Mouse (Mus musculus) spleen, postnatal 14 days (tissue): Measurements from ENCODE around the gene C130074G19Rik.

Experiments used
- DNase-seq, 2 experiments: peaks; one replicate each; pipeline ENCODE4 v3.0.0; 2021 to 2022; ENCODE audit warnings: low spot score in 2 of 2

C130074G19Rik gene

DNA sequence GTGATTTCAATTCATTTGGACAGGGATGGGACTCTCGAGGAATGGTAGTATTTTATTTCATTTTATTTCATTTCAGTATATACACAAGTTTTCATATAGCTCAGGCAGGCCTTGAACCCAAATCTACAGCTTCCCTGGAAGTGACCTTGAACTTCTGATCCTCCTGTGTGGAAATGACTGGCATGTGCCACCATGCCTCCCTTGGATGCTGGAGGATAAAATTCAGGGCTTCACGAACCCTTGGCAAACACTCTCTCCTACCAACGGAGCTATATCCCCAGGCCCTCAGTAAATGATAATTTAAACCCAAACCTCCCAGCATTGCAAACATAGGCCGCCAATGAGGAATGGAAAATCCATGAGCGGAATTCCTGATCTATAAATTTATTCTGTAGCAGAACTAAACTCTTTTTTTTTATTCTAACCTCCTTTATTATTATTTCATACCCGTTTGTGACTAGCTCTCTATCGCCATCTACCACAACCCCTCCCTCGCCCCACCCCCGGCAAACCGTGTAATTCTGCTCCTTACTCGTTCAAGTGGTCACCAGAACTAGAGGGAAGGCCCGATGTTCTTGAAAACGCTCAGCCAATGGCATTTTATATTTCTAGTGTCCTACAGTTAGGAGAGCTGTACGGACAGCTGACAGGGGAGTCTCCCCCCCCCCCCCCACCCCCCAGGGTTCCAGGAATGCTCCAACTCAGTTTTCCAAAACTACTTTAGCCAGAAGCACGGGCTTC is 38.5 kb downstream of the C130074G19Rik start:
- DNase-seq: peak in 1 of 2 experiments; percentile 22

DNA sequence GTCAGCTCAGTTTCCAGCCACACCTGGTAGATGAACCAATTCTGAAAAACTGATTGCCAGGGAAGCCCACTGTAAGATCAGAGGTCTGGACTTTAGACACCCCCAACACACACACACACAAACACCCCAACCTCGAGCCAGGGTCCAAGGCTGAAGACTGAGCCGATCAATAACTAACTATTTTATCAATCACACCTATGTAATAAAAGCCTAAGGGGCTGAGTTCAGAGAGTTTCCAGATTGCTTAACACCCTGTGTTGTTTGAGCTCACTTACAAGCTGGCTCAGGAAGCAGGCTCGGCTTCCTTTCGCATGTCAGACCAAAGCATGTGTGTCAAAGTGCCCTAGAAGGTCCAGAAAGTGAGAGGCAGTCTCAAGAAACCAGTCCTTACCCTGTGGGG is 45.4 kb downstream of the C130074G19Rik start:
- no peak for DNase-seq

DNA sequence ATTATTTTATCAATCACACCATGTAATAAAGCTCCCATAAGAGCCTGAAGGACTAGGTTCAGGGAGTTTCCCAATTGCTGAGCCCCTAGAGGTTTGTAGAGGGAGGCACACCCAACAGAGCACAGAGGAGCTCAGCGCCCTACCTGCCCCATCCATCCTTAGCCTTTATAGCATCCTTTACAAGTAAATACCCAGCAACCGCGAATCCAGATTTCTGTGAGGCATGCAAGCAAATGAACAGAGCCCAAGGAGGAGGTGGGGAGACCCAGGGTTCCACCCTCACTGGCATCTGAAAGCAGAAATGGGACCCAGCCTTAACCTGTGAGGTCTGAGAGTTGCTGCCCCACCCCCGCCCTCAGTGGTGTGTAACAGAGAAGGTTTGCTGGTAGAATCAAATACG is 46.7 kb downstream of the C130074G19Rik start:
- DNase-seq: no peak

DNA sequence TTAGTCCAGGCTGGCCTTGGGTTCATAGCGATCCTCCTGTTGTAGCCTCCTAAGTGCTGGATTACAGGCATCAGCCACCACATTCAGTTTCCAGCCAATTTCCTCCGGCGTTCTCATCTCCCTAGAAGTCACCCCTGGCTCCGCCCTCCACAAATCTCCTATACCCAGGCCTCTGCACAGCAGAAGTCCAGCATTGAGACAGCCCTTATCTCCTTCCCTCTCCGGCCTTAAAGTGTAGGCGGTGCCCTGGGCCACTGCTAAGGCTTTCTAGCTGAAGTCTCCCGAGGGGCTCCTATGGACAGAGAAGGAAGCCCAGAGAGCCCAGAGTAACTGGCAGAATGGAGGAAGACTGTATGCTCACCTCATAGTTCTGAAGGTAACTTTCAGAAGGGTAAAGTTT is 49.5 kb downstream of the C130074G19Rik start:
- no peak for DNase-seq

DNA sequence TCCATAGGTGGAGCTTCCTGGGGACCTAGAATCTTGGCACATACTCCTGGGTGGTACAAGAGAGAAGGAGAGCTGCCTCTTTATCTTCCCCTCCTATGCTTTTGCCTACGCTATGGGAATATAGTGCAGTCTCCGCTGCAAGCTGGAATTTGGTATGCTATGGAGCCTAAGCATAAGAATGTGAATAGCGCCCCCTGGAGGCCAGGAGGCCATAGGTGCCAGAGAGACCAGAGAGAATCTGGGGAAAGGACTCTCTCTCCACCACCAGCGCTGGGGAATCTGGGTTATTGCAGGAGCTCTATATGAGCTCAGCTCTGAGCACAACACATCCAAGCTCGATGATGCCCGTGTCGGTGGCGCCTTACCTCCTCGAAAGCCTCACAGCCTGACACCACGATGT is 50.8 kb downstream of the C130074G19Rik start:
- DNase-seq: no peak

DNA sequence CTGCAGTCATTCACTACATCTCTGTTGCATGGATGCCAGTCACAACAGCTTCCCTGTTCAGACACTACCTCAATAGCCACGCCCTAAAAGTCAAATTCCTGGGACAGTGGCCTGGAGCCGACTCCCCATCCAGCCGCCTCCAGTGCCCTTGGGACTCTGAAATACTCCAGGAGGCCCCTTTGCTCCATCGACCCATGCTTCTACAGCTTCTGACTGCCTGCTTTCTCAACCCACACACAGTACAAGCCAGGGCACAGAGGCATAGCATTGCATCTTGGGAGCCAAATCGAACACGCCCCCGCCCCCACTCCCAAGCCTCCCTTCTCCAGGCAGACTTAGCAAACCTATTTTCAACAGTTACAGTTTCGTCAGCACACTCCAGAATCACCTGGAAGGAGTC is 53.1 kb downstream of the C130074G19Rik start:
- no peak for DNase-seq

DNA sequence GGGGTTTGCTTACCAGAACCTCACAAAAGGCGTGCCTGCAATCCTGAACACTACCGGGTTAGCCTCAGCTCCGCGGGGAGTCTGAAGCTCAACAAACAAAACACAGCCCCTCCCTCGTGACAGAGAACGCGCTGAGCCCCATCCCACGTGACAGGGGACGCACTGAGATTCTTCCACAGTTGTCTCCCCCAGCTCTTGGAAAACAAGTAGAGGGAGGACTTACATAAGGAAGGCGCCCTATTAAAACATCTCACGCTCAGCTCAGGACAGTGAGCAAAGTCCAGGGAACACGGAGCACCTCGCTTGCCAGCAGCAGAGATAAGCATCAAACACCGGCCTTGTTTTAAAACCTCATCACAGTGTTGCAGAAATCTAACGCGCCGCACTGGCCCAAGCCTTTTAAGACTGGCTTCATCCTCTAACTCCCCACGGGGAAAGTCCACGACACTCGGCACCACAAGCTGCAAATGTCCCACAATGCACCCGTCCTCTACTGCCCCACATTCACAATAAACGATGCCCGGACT is 55.8 kb downstream of the C130074G19Rik start:
- no peak for DNase-seq

DNA sequence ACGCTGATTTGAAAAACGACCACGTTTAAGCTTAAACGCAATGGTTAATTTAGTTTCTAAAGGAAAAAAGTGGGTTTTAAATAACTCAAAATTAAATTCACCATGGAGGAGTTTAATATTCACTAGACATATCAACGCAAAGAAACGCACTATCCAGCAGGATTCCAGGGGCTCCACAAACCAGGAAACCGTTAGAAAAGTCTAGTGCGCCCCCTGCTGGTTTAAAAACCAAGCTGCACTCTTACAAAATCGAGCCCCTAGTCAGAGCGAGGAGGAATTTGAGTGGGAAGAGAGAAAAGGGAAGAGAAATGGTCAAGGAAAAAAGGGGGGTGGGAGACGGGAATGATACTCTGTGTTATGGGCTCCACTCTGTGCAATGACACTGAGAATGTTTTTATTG is 57.9 kb downstream of the C130074G19Rik start:
- DNase-seq: peak in 1 of 2 experiments; percentile 25

DNA sequence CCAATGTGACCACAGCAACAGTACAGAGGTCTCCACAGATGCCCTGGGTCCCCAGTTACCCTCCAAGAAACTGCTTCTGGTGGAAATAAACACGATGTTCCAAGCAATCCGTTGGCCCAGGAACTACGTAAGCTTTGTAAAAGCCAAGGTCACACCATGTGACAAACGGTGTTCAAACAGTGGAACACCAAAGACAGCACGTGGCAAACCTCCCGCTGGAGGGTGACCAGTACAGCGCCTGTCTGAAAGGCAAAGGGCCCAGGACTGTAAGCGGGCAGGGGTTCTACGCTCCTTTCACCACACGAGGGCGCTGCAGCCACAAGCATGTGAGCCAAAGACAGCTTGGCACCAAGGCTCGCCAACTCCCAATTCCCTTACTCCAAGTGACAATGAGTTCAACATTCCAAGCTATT is 58.6 kb downstream of the C130074G19Rik start:
- DNase-seq: peak; percentile 65 to 85

DNA sequence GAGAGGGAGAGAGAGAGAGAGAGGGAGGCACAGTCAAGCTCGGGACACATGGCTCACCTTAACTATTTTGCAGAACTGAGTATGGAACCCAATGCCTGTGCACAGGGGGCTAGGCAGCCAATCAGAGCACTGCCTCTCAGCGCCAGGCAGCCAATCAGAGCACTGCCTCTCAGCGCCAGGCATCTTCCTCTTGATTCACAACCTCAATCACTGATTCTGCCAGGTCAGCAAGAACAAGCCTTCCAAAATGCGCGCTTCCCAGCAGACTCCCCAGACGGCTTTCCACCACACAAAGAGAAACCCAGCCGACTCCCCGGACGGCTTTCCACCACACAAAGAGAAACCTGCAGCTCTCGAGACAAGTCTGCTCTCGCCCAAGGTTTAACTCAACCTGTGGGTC is 60.3 kb downstream of the C130074G19Rik start:
- DNase-seq: no peak
